Mouse (Mus musculus): Measurements from ENCODE around the gene Bcl11a. TPM values are rescaled to one million over a fixed set of nuclear protein-coding genes. Genes with fewer than 3 reads are reported as not detected.

Bcl11a gene
- polyA plus RNA-seq, 1 experiment, result 89.4 TPM

DNA sequence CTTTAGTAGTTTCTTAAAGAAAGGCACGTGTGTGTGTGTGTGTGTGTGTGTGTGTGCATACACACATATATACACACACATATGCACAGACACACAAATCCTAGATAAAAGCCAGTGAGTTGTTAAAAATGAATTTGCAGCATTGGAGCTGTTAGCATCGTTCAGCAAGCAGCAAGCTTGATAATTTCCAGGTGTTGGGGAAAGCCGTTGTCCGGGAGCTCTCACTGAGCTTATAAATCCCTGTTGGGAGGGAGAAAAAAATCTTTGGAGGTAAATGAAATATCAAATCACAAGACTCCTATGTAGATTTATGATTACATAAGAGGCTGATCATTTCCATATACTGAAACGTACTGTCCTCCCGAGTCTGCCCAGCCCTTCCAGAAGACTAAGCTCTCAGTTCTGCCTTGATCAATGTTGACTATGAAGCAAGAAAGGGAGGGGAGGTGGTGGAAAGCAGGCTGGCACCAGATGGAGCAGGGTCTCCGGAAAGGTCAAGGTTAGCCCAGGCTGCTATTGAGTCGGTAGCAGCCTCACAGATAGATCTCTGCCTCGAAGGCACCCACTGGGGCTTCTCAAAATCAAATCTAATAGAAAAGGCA lies 15.3 kb upstream of the Bcl11a start:
- no peak for TF ChIP-seq CTCF (IDR thresholded peaks at IDR 0.05; ENCODE audit: insufficient read depth, low read depth, low read length)
- TF ChIP-seq POLR2A (IDR thresholded peaks at IDR 0.05; ENCODE audit: insufficient read depth, low read depth, low read length), result no peak
- peaks cover 13% of the 10 kb centered on the region for H3K4me1 ChIP-seq (ENCODE audit: control insufficient read depth, insufficient read depth, low read length)
- WGBS, result 40% methylated on average over 9 of the region's 9 CpGs
- H3K4me3 ChIP-seq (ENCODE audit: insufficient read depth, low read depth, low read length), result no peak overlapping the region
- peak overlapping the region; percentile 84 for H3K27ac ChIP-seq (ENCODE audit: insufficient read depth, low read depth, low read length)

GRCm38 (mm10) chr11:24064221-24064620 lies 13.6 kb upstream of the Bcl11a start:
- Histone ChIP-seq H3K4me1 (ENCODE audit: control insufficient read depth, insufficient read depth, low read length) (peaks cover 13% of the 10 kb centered on the region), H3K27ac (ENCODE audit: insufficient read depth, low read depth, low read length) (peak overlapping the region; percentile 68), H3K4me3 (ENCODE audit: insufficient read depth, low read depth, low read length) (no peak overlapping the region)
- TF ChIP-seq CTCF (IDR thresholded peaks at IDR 0.05; ENCODE audit: insufficient read depth, low read depth, low read length) (no peak), POLR2A (IDR thresholded peaks at IDR 0.05; ENCODE audit: insufficient read depth, low read depth, low read length) (no peak)
- WGBS, result 49% methylated on average over 6 of the region's 6 CpGs

DNA sequence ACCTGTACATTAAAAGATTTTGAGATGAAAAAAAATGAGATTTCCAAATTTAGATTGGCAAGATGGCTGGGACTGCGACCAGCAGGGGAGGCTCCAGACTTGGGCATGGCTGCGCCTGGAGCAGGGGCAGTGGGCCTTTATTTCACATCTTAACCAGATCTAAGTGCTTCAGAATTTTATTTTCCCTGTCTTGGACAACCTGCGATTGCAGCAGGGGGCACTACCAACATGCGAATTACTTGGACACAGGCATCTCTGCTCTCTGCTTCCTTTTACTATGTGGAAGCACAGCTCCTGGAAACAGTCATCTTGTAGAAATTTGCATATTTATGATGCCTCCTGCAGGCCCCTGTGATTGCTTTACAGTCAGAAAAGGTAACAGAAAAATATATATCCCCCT lies 12.5 kb upstream of the Bcl11a start:
- H3K27ac ChIP-seq (ENCODE audit: insufficient read depth, low read depth, low read length), result peak overlapping the region; percentile 64; the same call in 1 of the 2 replicates
- peaks cover 15% of the 10 kb centered on the region for H3K4me1 ChIP-seq (ENCODE audit: control insufficient read depth, insufficient read depth, low read length)
- WGBS, result 32% methylated on average over 4 of the region's 4 CpGs
- TF ChIP-seq POLR2A (IDR thresholded peaks at IDR 0.05; ENCODE audit: insufficient read depth, low read depth, low read length) (no peak), CTCF (IDR thresholded peaks at IDR 0.05; ENCODE audit: insufficient read depth, low read depth, low read length) (no peak)
- no peak overlapping the region for H3K4me3 ChIP-seq (ENCODE audit: insufficient read depth, low read depth, low read length)

DNA sequence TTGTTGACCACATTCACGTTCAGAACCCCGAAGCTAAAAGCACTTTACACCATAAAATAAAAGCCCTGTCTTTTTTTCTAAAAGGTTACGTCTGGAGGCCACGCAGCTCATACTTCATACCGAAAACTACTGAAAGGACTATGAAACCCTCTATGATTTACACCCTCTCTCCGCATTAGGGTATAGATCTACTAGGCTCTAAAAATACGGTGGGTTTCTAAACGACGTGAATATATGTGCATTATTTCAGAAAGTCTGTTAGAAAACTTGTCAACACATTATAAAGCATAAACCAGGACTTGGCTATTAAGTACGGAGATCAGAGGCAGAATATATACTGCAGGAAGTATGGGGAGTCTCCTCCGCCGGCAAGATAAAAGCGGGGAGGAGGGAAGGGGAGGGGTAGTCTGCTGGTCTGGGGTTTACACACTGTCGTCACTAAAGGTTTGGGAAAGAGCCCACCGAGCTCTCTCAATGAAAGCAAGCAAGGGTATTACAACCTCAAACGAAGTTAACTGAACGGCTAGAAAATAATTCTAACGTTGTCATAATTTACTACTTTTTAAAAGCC lies 3.8 kb upstream of the Bcl11a start:
- WGBS, result 9% methylated on average over 18 of the region's 18 CpGs
- peak overlapping the region; percentile 52 for H3K4me3 ChIP-seq (ENCODE audit: insufficient read depth, low read depth, low read length)
- peaks cover 5% of the 10 kb centered on the region; the same call in 1 of the 2 replicates for H3K4me1 ChIP-seq (ENCODE audit: control insufficient read depth, insufficient read depth, low read length)

GRCm38 (mm10) chr11:24074634-24075104 lies 3.2 kb upstream of the Bcl11a start, which contains the start of gene A830031A19Rik:
TSS of gene A830031A19Rik (minus strand) at chr11:24075054.
- H3K27ac ChIP-seq (ENCODE audit: insufficient read depth, low read depth, low read length), result peak within 1 kb of the TSS; percentile 98
- TF ChIP-seq CTCF (IDR thresholded peaks at IDR 0.05; ENCODE audit: insufficient read depth, low read depth, low read length) (no peak), POLR2A (IDR thresholded peaks at IDR 0.05; ENCODE audit: insufficient read depth, low read depth, low read length) (no peak)
- under 1% methylated on average over 11 of the region's 11 CpGs for WGBS
- H3K4me3 ChIP-seq (ENCODE audit: insufficient read depth, low read depth, low read length), result peak within 1 kb of the TSS; percentile 78
- peaks cover 2% of the 10 kb centered on the region; the same call in 1 of the 2 replicates for H3K4me1 ChIP-seq (ENCODE audit: control insufficient read depth, insufficient read depth, low read length)

More for the DNA sequence above, 3.8 kb upstream of the Bcl11a start:
- TF ChIP-seq CTCF (IDR thresholded peaks at IDR 0.05; ENCODE audit: insufficient read depth, low read depth, low read length), result no peak
- no peak for TF ChIP-seq POLR2A (IDR thresholded peaks at IDR 0.05; ENCODE audit: insufficient read depth, low read depth, low read length)
- peak overlapping the region; percentile 89 for H3K27ac ChIP-seq (ENCODE audit: insufficient read depth, low read depth, low read length)

GRCm38 (mm10) chr11:24075486-24076126 lies 2.2 kb upstream of the Bcl11a start:
- peak overlapping the region; percentile 78 for H3K4me3 ChIP-seq (ENCODE audit: insufficient read depth, low read depth, low read length)
- peaks cover 2% of the 10 kb centered on the region; the same call in 1 of the 2 replicates for H3K4me1 ChIP-seq (ENCODE audit: control insufficient read depth, insufficient read depth, low read length)
- 4% methylated on average over 17 of the region's 17 CpGs for WGBS
- peak overlapping the region; percentile 98 for H3K27ac ChIP-seq (ENCODE audit: insufficient read depth, low read depth, low read length)
- TF ChIP-seq CTCF (IDR thresholded peaks at IDR 0.05; ENCODE audit: insufficient read depth, low read depth, low read length) (no peak), POLR2A (IDR thresholded peaks at IDR 0.05; ENCODE audit: insufficient read depth, low read depth, low read length) (no peak)

- Histone ChIP-seq H3K4me3 (ENCODE audit: insufficient read depth, low read depth, low read length) (peak overlapping the region; percentile 78), H3K4me1 (ENCODE audit: control insufficient read depth, insufficient read depth, low read length) (peaks cover 2% of the 10 kb centered on the region; the same call in 1 of the 2 replicates), H3K27ac (ENCODE audit: insufficient read depth, low read depth, low read length) (peak overlapping the region; percentile 98)
- TF ChIP-seq CTCF (IDR thresholded peaks at IDR 0.05; ENCODE audit: insufficient read depth, low read depth, low read length) (no peak), POLR2A (IDR thresholded peaks at IDR 0.05; ENCODE audit: insufficient read depth, low read depth, low read length) (peak; percentile 48; the same call in 1 of the 2 replicates)
- WGBS, result under 1% methylated on average over 32 of the region's 32 CpGs
Measured at GRCm38 (mm10) chr11:24076127-24076650, 1.7 kb upstream of the Bcl11a start.

- peak overlapping the region; percentile 98 for H3K27ac ChIP-seq (ENCODE audit: insufficient read depth, low read depth, low read length)
- WGBS, result under 1% methylated on average over 58 of the region's 59 CpGs
- peak overlapping the region; percentile 78 for H3K4me3 ChIP-seq (ENCODE audit: insufficient read depth, low read depth, low read length)
- peaks cover 2% of the 10 kb centered on the region; the same call in 1 of the 2 replicates for H3K4me1 ChIP-seq (ENCODE audit: control insufficient read depth, insufficient read depth, low read length)
- TF ChIP-seq POLR2A (IDR thresholded peaks at IDR 0.05; ENCODE audit: insufficient read depth, low read depth, low read length) (no peak), CTCF (IDR thresholded peaks at IDR 0.05; ENCODE audit: insufficient read depth, low read depth, low read length) (0 out of 2 replicates have a peak, but pooled peaks have one; percentile 20)
Measured at GRCm38 (mm10) chr11:24076821-24077730, 780 bp upstream of the Bcl11a start.
